Mouse (Mus musculus): ENCODE results near the gene Oas1d.

- TF ChIP-seq CTCF (IDR thresholded peaks at IDR 0.05; ENCODE audit: control insufficient read depth, insufficient read depth, insufficient read length) (no peak), MYOG (IDR thresholded peaks at IDR 0.05; ENCODE audit: control insufficient read depth, extremely low read depth, insufficient read length) (no peak), CEBPB (IDR thresholded peaks at IDR 0.05; ENCODE audit: low read depth) (no peak), MAX (IDR thresholded peaks at IDR 0.05) (no peak), USF1 (IDR thresholded peaks at IDR 0.05; ENCODE audit: low read depth) (no peak)
Observed at GRCm38 (mm10) chr5:120898726-120899125, 15.6 kb upstream of the Oas1d start.

Data from C2C12 (cell line).